ENCODE assay signal across 18 mouse cellular contexts in the genomic region with DNA sequence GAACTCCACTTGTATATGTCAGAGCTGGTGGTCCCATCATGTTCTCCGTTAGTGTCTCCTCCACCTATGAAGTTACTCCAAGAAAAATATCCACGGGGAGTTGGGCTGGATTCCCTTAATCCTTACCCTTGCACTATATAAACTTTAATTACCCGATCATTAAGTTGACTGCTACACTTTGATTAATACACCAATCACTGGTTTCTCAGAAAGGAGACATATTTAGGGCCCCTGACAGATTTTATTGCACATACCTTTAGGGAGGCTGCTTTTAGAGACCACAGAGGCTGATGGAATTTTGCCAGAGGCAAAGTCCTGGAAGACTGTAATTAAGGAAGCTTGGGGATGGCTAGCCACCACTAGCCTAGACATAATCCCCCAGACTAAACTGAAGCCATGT.
A peak's percentile ranks its signal among the peaks of the same experiment; 100 is the strongest.
DNase-seq lines count a peak whose midpoint lies in the region; ATAC-seq and TF ChIP-seq lines count a peak whose summit lies in the region.
"Had no signal": no experiment of that assay in that cellular context is flagged by ENCODE, and none has a peak within 500 bp of the region (broad histone marks: within the 10 kb centered on the region; RNA-seq: fewer than 3 reads in every experiment).

No protein-coding gene starts in this region.

- WGBS in embryonic facial prominence, embryonic 11.5 days = 71% methylated on average over 3 of the region's 3 CpGs
- whole genome bisulfite sequencing in embryonic facial prominence, embryonic 10.5 days = 78% methylated on average over 3 of the region's 3 CpGs
- WGBS in kidney, postnatal 0 days = 20% methylated on average over 3 of the region's 3 CpGs

- no peak for TF ChIP-seq CTCF in kidney, postnatal 0 days (IDR thresholded peaks at IDR 0.05; ENCODE audit: low read depth)

- H3K9me3 ChIP-seq in embryonic facial prominence, embryonic 11.5 days (replicated peaks; ENCODE audit: control insufficient read depth, low read length) = no peaks in the 10 kb centered on the region
- H3K9me3 ChIP-seq in embryonic facial prominence, embryonic 10.5 days = no peaks in the 10 kb centered on the region
- no peaks in the 10 kb centered on the region for H3K9me3 ChIP-seq in kidney, postnatal 0 days (replicated peaks; ENCODE audit: low read length)
- H3K9me3 ChIP-seq: embryonic facial prominence, embryonic 12.5 days; forebrain, embryonic 15.5 days; heart, embryonic 12.5 days; hindbrain, embryonic 10.5 days had no signal

- no peaks in the 10 kb centered on the region for H3K36me3 ChIP-seq in embryonic facial prominence, embryonic 11.5 days (replicated peaks; ENCODE audit: control insufficient read depth, insufficient read depth, low read depth, low read length)
- no peaks in the 10 kb centered on the region for H3K36me3 ChIP-seq in embryonic facial prominence, embryonic 10.5 days (replicated peaks)
- H3K36me3 ChIP-seq in kidney, postnatal 0 days (ENCODE audit: insufficient read depth, low read length) = no peaks in the 10 kb centered on the region
- H3K36me3 ChIP-seq: embryonic facial prominence, embryonic 12.5 days; forebrain, embryonic 15.5 days; heart, embryonic 12.5 days; hindbrain, embryonic 10.5 days had no signal

- ATAC-seq in embryonic facial prominence, embryonic 11.5 days (replicated peaks; ENCODE audit: insufficient number of reproducible peaks, low FRiP score, low TSS enrichment, low read depth) = no peak
- 0 out of 2 replicates have a peak, but pooled peaks have one; percentile 13 for ATAC-seq in kidney, postnatal 0 days (replicated peaks; ENCODE audit: low FRiP score, low read depth)
- ATAC-seq: activated CD4-positive, CD25-positive, alpha-beta regulatory T cell, adult 4 months; forebrain, embryonic 15.5 days had no signal

- no peak overlapping the region for H3K27ac ChIP-seq in embryonic facial prominence, embryonic 11.5 days (replicated peaks; ENCODE audit: low read depth, low read length)
- H3K27ac ChIP-seq in embryonic facial prominence, embryonic 10.5 days (replicated peaks) = no peak overlapping the region
- no peak overlapping the region for H3K27ac ChIP-seq in kidney, postnatal 0 days
- H3K27ac ChIP-seq: embryonic facial prominence, embryonic 12.5 days; forebrain, embryonic 15.5 days; hindbrain, embryonic 10.5 days; hindbrain, embryonic 14.5 days had no signal

- H3K4me1 ChIP-seq in embryonic facial prominence, embryonic 11.5 days (ENCODE audit: control insufficient read depth, insufficient read depth, low read length) = no peaks in the 10 kb centered on the region
- peaks cover 5% of the 10 kb centered on the region; the same call in 1 of the 2 replicates for H3K4me1 ChIP-seq in embryonic facial prominence, embryonic 10.5 days
- H3K4me1 ChIP-seq in kidney, postnatal 0 days (replicated peaks; ENCODE audit: insufficient read depth, low read length) = no peaks in the 10 kb centered on the region
- H3K4me1 ChIP-seq: embryonic facial prominence, embryonic 12.5 days; heart, embryonic 12.5 days; hindbrain, embryonic 10.5 days had no signal

- H3K9ac ChIP-seq in embryonic facial prominence, embryonic 11.5 days (replicated peaks; ENCODE audit: low read length) = no peak overlapping the region
- no peak overlapping the region for H3K9ac ChIP-seq in kidney, postnatal 0 days (ENCODE audit: low read depth, low read length)
- H3K9ac ChIP-seq: embryonic facial prominence, embryonic 12.5 days; forebrain, embryonic 15.5 days; heart, embryonic 12.5 days; hindbrain, embryonic 14.5 days had no signal

- peak; percentile 37 for DNase-seq in embryonic facial prominence, embryonic 11.5 days (ENCODE audit: low spot score)
- DNase-seq in embryonic facial prominence, embryonic 10.5 days (ENCODE audit: low spot score) = no peak
- peak; percentile 79 for DNase-seq in kidney, postnatal 0 days (ENCODE audit: low spot score)
- no peak for DNase-seq in kidney, postnatal 25 days
- DNase-seq in forelimb bud, embryonic 11.5 days (ENCODE audit: low read depth, low spot score) = peak; percentile 78
- DNase-seq in mesoderm, embryonic 11.5 days (ENCODE audit: low read depth, low spot score) = peak; percentile 17
- no peak for DNase-seq in ovary, postnatal 10 days (ENCODE audit: low spot score)
- DNase-seq: adrenal gland, postnatal 14 days; cerebellum, adult 11-12 months; cerebellum, adult 9-10 months; cerebellum, postnatal 25 days; gastrocnemius, postnatal 14 days had no signal

- no peaks in the 10 kb centered on the region for H3K27me3 ChIP-seq in embryonic facial prominence, embryonic 11.5 days (ENCODE audit: control insufficient read depth, insufficient read depth, low read length)
- no peaks in the 10 kb centered on the region for H3K27me3 ChIP-seq in embryonic facial prominence, embryonic 10.5 days (replicated peaks; ENCODE audit: low read depth, poor library complexity, severe bottlenecking)
- no peaks in the 10 kb centered on the region for H3K27me3 ChIP-seq in kidney, postnatal 0 days (ENCODE audit: insufficient read depth, low read length)
- H3K27me3 ChIP-seq: embryonic facial prominence, embryonic 12.5 days; forebrain, embryonic 15.5 days; heart, embryonic 12.5 days had no signal

- H3K4me2 ChIP-seq in embryonic facial prominence, embryonic 11.5 days (ENCODE audit: low read depth, low read length) = no peak overlapping the region
- no peak overlapping the region for H3K4me2 ChIP-seq in kidney, postnatal 0 days (ENCODE audit: low read length)
- H3K4me2 ChIP-seq: embryonic facial prominence, embryonic 12.5 days; forebrain, embryonic 15.5 days; heart, embryonic 12.5 days; hindbrain, embryonic 14.5 days had no signal

- H3K4me3 ChIP-seq in embryonic facial prominence, embryonic 11.5 days (ENCODE audit: low read depth, low read length) = no peak overlapping the region
- no peak overlapping the region for H3K4me3 ChIP-seq in embryonic facial prominence, embryonic 10.5 days
- H3K4me3 ChIP-seq in kidney, postnatal 0 days (replicated peaks; ENCODE audit: low read depth, low read length) = no peak overlapping the region
- H3K4me3 ChIP-seq: embryonic facial prominence, embryonic 12.5 days; forebrain, embryonic 15.5 days; heart, embryonic 12.5 days; hindbrain, embryonic 10.5 days had no signal

Comparison
In these comparisons a context has a peak if more than half of its experiments do, and no peak if none do; other contexts are left out.
1. DNase-seq: peak in embryonic facial prominence, embryonic 11.5 days (single experiment), kidney, postnatal 0 days (single experiment), forelimb bud, embryonic 11.5 days (single experiment) and mesoderm, embryonic 11.5 days (single experiment); none in embryonic facial prominence, embryonic 10.5 days (single experiment), kidney, postnatal 25 days (0 of 2) and ovary, postnatal 10 days (single experiment).